Mouse (Mus musculus): Measurements from ENCODE around the gene Tes3-ps. TPM values are rescaled to one million over a fixed set of nuclear protein-coding genes. Genes with fewer than 3 reads are reported as not detected.

Gene Tes3-ps
- total RNA-seq, 2 experiments from 2014 or later, result 1.4 to 1.6 TPM

- no peak for DNase-seq (ENCODE audit: low spot score)
Measured at GRCm38 (mm10) chr13:49485388-49485787, 7.7 kb upstream of the Tes3-ps start.

- no peak for DNase-seq (ENCODE audit: low spot score)
Measured at GRCm38 (mm10) chr13:49504510-49504909, 11.4 kb downstream of the Tes3-ps start, which contains the start of gene Ecm2. Gene Ecm2, plus strand, starts transcription at chr13:49504810.

DNA sequence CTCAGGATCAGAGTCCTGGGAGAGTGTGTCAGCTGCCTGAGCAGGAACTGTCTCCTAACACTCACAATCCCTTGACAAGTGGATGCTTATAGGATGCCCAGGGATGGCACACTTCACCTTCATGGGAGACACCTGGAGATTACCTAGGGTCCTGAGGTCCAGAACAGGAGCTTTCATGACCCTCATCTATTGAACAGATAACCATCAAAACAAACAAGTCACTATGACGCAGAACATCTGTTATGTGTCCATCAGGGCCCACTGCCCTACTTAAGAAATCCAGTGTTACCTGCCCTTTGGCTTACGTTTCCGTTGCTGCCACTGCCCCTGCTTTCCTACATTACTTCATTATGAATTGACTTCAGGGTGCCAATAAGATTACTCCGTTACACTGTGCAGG lies 12.7 kb downstream of the Tes3-ps start:
- peak; percentile 17 for DNase-seq (ENCODE audit: low spot score)

DNA sequence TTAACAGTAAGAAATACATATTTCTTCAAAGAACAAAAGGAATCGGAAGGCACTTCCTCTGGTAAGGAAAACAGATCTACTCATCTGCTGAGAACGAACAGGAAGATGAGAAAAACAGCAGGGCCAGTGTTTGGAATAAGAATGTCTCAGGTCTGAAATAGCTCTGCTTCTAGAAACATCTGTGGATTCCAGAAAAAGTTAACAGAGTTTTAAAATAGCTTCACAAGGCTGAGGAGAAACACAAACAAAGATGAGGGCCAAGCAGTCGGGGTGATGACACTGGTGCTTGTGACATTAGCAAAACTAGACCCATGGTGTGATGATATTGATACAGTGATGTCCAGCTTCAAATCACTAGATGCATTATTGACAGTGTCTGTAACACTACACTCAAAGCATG lies 14.1 kb downstream of the Tes3-ps start:
- DNase-seq (ENCODE audit: low spot score), result peak; percentile 21

DNA sequence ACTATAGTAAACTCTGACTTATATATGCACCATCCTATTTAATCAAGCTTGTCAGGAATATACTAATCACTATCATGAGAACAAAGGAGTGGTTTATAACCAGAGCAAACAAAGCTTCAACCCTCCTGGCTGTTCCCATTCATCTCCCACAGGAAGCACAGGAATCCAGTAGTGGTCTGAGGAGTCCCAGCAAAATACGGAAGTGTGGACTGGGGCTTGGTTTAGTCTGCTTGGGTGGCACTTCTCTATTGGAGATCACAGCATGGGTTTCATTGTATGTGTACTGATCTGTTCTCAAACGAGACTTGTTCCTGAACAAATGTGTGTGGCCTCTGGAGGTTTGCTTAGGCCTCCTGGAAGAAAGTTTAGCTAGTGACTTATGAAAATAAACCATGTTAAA lies 25.6 kb downstream of the Tes3-ps start:
- no peak for DNase-seq (ENCODE audit: low spot score)

- DNase-seq (ENCODE audit: low spot score), result no peak
Measured at GRCm38 (mm10) chr13:49526235-49526634, 33.1 kb downstream of the Tes3-ps start.

DNA sequence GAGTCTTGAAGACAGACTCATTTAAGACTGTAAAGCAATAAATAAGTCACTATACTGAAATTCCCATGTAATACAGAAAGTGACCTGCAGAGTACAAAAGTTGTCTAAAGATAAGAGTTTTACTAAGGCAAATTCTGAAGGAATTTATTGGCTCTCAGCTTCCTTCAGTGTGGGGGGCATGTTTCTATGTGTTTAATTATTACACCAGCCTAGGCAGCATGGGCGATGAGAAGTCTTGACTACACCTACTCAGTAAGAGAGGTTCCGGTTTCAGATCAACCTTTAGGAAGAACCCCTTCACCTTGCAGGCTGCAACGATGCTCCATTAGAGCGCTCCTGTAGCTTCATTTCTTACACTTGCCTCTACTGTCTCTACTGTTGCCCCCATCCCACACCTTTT lies 37.5 kb downstream of the Tes3-ps start:
- DNase-seq (ENCODE audit: low spot score), result no peak

GRCm38 (mm10) chr13:49536946-49537345 lies 43.8 kb downstream of the Tes3-ps start:
- no peak for DNase-seq (ENCODE audit: low spot score)

DNA sequence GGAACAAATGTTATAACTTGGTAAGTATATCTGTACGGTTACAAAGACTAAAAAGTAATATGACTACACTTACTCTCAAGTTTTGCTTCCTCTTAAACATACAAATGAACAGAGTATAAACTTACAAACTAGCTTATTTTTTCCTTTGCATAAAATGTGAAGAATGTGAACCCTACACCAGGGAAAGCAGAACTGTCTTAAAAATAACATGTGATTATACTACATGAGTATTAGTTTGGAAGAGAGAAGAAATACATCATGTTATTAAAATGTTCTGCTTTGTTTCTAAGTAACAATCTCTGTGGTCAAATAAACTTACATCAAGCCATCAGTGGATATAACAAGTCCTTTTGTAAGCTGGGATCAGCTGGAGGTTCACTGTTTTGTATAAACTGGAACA lies 45.6 kb downstream of the Tes3-ps start:
- no peak for DNase-seq (ENCODE audit: low spot score)

DNA sequence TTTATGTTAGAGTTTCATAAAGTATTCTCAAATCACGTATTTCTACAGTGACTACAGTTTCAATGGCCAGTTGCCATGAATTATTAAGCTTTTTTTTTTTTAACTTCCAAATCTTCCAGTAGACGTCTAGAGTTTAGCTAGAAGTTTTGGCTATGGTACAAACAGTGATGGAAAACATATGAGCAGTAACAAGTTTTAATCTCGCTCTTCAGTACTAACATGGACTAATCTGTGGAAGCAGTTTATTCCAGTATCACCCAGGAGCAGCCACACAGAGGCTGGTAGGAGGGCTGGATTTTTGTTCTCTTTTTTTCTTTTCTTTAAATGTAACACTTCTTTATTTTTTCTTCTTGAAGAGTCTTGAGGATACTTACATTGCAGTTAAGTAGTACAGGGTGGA lies 51.2 kb downstream of the Tes3-ps start, which contains the start of gene Aspn:
Gene Aspn (plus strand): TSS at position 165 of the 400 bp plus-strand sequence.
- no peak for DNase-seq (ENCODE audit: low spot score)

DNA sequence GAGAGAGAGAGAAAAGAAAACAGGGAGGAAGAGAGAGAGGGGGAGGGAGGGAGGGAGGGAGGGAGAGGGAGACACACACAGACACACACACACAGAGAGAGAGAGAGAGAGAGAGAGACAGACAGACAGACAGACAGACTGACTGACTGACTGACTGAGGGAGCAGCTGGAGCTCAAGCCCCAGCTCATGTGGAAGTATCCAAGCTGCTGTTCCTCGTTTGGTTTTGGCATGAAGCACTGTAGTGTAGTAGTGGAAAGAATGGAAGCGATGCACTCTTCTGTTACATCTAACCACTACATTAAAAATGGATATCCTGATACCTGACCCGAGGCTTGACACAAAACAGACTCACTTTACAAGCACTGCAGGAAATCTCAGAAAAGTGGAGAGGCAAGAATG lies 52.5 kb downstream of the Tes3-ps start:
- peak; percentile 28 for DNase-seq (ENCODE audit: low spot score)

Other genes starting within 250 kb of the Tes3-ps start
- under 1 TPM in 1 of 2 experiments, not detected in 1; 0.24 TPM for gene Susd3, start 244.6 kb upstream of the Tes3-ps start, total RNA-seq (2021)
- under 1 TPM; 0.41 to 0.90 TPM for gene Fgd3, start 173.0 kb upstream of the Tes3-ps start, total RNA-seq (2021)
- gene Bicd2, start 151.7 kb upstream of the Tes3-ps start, total RNA-seq (2021), result 10 to 100 TPM; 23.4 to 28.6 TPM
- 1 to 10 TPM; 5.9 to 6.6 TPM for gene Ippk, start 72.1 kb upstream of the Tes3-ps start, total RNA-seq (2021)
- gene Ecm2, start 11.5 kb downstream of the Tes3-ps start, total RNA-seq (2021), result 1 to 10 TPM; 6.7 to 9.3 TPM
- 10 to 100 TPM in 1 of 2 experiments, 1 to 10 TPM in 1; 7.6 to 14.9 TPM for gene Aspn, start 51.1 kb downstream of the Tes3-ps start, total RNA-seq (2021)
- 1 to 10 TPM in 1 of 2 experiments, under 1 TPM in 1; 0.82 to 2.1 TPM for gene Omd, start 89.1 kb downstream of the Tes3-ps start, total RNA-seq (2021)
- gene Ogn, start 114.7 kb downstream of the Tes3-ps start, total RNA-seq (2021), result 10 to 100 TPM; 18.4 to 31.0 TPM
- gene Cenpp, start 159.5 kb downstream of the Tes3-ps start, total RNA-seq (2021), result 1 to 10 TPM; 1.1 to 1.3 TPM
- gene Nol8, start 159.8 kb downstream of the Tes3-ps start, total RNA-seq (2021), result 10 to 100 TPM; 13.7 to 15.5 TPM
- gene Iars, start 188.8 kb downstream of the Tes3-ps start, total RNA-seq (2021), result 10 to 100 TPM; 63.8 to 72.6 TPM

Data from gastrocnemius, adult 18-20 months (tissue).